Mouse (Mus musculus) frontal cortex, adult (tissue): ENCODE results near the gene Gm20431.
A peak's percentile ranks its signal among the peaks of the same experiment; 100 is the strongest.

Experiments used
- ATAC-seq: cut with Nextera tagmentation; 2 replicates; pipeline ENCODE4 v1.9.2; 2017; ENCODE audit warnings: mild to moderate bottlenecking, moderate library complexity, mixed read lengths; ENCODE audit not compliant: low TSS enrichment

The Gm20431 gene

GRCm38 (mm10) chr2:167571442-167572220 lies 89.7 kb downstream of the Gm20431 start:
- ATAC-seq = no peak

GRCm38 (mm10) chr2:167570815-167571214 lies 90.5 kb downstream of the Gm20431 start:
- ATAC-seq = no peak

GRCm38 (mm10) chr2:167569934-167570651 lies 91.2 kb downstream of the Gm20431 start:
- peak; percentile 23; the same call in 1 of the 2 replicates for ATAC-seq

- ATAC-seq = no peak
Observed at GRCm38 (mm10) chr2:167568112-167568511, 93.2 kb downstream of the Gm20431 start.

GRCm38 (mm10) chr2:167565682-167566081 lies 95.6 kb downstream of the Gm20431 start:
- no peak for ATAC-seq

- no peak for ATAC-seq
Observed at GRCm38 (mm10) chr2:167565312-167565656, 96.0 kb downstream of the Gm20431 start.

- no peak for ATAC-seq
Observed at GRCm38 (mm10) chr2:167564551-167565311, 96.6 kb downstream of the Gm20431 start.

GRCm38 (mm10) chr2:167563703-167564102 lies 97.6 kb downstream of the Gm20431 start:
- no peak for ATAC-seq

GRCm38 (mm10) chr2:167563035-167563434 lies 98.3 kb downstream of the Gm20431 start:
- no peak for ATAC-seq

- ATAC-seq = no peak
Observed at GRCm38 (mm10) chr2:167562101-167562500, 99.2 kb downstream of the Gm20431 start.

- ATAC-seq = no peak
Observed at GRCm38 (mm10) chr2:167559413-167559812, 101.9 kb downstream of the Gm20431 start.
